Mouse (Mus musculus) limb, embryonic 12.5 days (tissue): ENCODE measurements at regions not wholly inside any gene's neighbourhood (a gene's known extent, or its start where the extent isn't known, plus 50 kb on each side); places are given as distances from the start of the nearest gene placed in this dataset.
"Not testable (repeated sequence)": the region's sequence is repeated elsewhere in the genome, so short reads cannot be mapped to it uniquely, and the experiment has no call there.

Experiments used
- ATAC-seq: fragments of 200-750 bp; cut with Nextera tagmentation; 2 replicates; pipeline ENCODE4 v1.8.0; 2017; ENCODE audit warnings: low read depth, moderate TSS enrichment; ENCODE audit not compliant: insufficient number of reproducible peaks, insufficient read depth, low FRiP score, low TSS enrichment
- H3K27ac ChIP-seq: fragments of 300-500 bp; sonication (generic); 2 replicates; pipeline ENCODE4 v1.5.1; 2016; ENCODE audit warnings: mild to moderate bottlenecking, moderate library complexity
- H3K27me3 ChIP-seq: fragments of 300-500 bp; sonication (generic); 2 replicates; pipeline ENCODE4 v1.6.1; 2016; ENCODE audit warnings: mild to moderate bottlenecking, moderate library complexity
- H3K36me3 ChIP-seq: fragments of 300-500 bp; sonication (generic); 2 replicates; pipeline ENCODE4 v1.6.1; 2016; ENCODE audit warnings: mild to moderate bottlenecking, moderate library complexity
- H3K4me1 ChIP-seq: fragments of 300-500 bp; sonication (generic); replicated peaks from 2 replicates; pipeline ENCODE4 v1.6.1; 2016
- H3K4me2 ChIP-seq: fragments of 300-500 bp; sonication (generic); 2 replicates; pipeline ENCODE4 v1.6.1; 2016; ENCODE audit warnings: mild to moderate bottlenecking, moderate library complexity
- H3K4me3 ChIP-seq: fragments of 300-500 bp; sonication (generic); replicated peaks from 2 replicates; pipeline ENCODE4 v1.5.1; 2016; ENCODE audit warnings: mild to moderate bottlenecking
- H3K9ac ChIP-seq: fragments of 300-500 bp; sonication (generic); replicated peaks from 2 replicates; pipeline ENCODE4 v1.6.1; 2016; ENCODE audit warnings: mild to moderate bottlenecking, moderate library complexity
- H3K9me3 ChIP-seq: fragments of 300-500 bp; sonication (generic); 2 replicates; pipeline ENCODE4 v1.6.1; 2016; ENCODE audit warnings: mild to moderate bottlenecking, moderate library complexity
- WGBS: fragments of 180-500 bp; shearing (Covaris S2); methylation state at CpG from one replicate; pipeline ENCODE4 v1.1.7; 2016; 5-methylcytosine and 5-hydroxymethylcytosine counted together

GRCm38 (mm10) chr12:77526581-77526980 is 288.7 kb downstream of the Fut8 start:
- H3K36me3 ChIP-seq, H3K4me1 ChIP-seq, H3K9ac ChIP-seq, H3K27ac ChIP-seq, ATAC-seq, H3K9me3 ChIP-seq, H3K27me3 ChIP-seq, H3K4me2 ChIP-seq, H3K4me3 ChIP-seq: not testable (repeated sequence)
- 95% methylated on average over 14 of the region's 14 CpGs for WGBS

DNA sequence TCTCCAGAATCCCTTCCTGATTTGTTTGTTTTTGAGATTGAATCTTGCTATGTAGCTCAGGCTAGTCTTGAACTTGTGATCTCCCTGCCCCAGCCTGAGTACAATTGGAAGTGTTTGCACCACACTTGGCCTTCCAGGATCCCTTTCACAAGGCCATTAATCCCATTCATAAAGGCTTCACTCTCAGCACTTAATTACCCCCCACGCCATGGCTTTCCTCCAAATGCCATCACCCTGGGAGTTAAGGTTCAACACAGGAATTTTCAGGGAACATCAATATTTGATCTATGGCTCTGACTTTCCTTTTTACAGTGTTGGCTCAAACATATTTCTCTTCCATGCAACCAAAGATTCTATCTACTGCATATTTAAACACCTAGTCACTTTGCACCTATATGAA is 289.6 kb downstream of the Fut8 start:
- H3K4me2 ChIP-seq, result no peak overlapping the region
- 49% methylated on average over 1 of the region's 1 CpGs for WGBS
- H3K9ac ChIP-seq, result no peak overlapping the region
- H3K36me3 ChIP-seq, result no peaks in the 10 kb centered on the region
- no peaks in the 10 kb centered on the region for H3K4me1 ChIP-seq
- H3K27ac ChIP-seq, result no peak overlapping the region
- ATAC-seq, result no peak
- no peak overlapping the region for H3K4me3 ChIP-seq
- H3K27me3 ChIP-seq, result no peaks in the 10 kb centered on the region
- H3K9me3 ChIP-seq, result no peaks in the 10 kb centered on the region

DNA sequence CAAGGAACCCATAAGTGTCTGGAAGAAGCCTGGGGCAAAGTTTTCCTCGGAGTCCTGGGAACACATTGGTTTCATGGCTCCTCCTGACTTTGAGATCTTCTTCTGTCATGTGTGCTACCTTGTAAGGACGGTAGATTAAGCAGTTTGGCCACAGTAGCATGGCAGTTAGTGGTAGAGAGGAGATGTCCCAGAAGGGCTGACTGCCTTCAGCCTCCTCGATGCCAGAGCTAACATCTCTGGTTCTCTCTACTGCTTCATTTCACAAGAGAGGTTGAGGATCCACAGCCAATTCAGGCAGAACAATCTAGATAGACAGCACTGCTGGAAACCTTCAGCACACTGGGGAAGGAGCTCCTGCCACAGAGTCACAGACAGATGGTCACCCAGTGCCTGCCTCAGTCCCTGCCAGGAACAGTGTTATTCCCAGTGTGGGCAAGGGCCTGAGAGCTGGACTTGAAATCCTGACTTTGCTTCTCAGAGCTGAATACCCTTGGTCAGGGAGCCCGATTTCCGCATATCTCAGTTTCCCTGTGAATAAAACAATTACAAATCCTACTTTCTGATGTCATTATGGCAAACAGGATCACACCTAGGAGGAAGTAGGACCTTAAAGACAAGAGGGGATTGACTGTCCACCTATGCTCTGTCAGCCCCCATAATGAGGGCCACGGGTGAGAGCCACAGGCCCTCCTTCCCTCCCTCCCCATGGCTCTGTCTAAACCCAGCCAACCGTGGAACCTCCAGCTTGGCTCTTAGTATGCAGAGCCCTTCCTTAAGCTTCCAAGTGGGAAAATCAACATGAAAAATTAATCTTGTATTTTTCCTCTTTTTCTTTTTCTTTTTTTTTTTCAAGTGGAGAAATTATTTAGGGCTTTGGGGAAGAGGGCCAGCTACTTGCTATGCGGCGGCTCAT is 290.3 kb downstream of the Fut8 start:
- Histone ChIP-seq H3K4me1 (no peaks in the 10 kb centered on the region), H3K9me3 (no peaks in the 10 kb centered on the region), H3K4me3 (no peak overlapping the region), H3K9ac (no peak overlapping the region), H3K36me3 (no peaks in the 10 kb centered on the region), H3K27me3 (no peaks in the 10 kb centered on the region), H3K27ac (no peak overlapping the region), H3K4me2 (no peak overlapping the region)
- WGBS, result 88% methylated on average over 9 of the region's 9 CpGs
- no peak for ATAC-seq

DNA sequence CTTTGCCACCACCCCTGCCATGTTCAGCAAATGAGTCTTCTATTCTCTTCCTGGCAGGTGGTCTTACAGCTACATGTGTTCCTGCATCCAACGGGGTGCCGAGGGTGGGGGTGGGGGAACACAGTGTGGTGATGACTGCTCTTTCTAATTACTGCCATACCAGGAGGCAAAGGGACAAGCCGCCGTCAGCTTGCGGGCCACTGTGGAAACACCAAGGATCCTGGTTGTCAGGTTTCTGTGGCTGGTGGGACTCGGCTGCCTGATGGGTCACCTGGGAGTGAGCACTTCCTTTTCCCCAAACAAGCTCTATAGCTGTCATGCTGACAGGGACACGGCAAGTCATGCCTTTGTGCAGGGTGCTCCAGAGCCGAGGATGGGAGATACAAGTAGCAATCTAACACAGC is 290.9 kb downstream of the Fut8 start:
- Histone ChIP-seq H3K4me2 (no peak overlapping the region), H3K4me1 (no peaks in the 10 kb centered on the region), H3K27ac (no peak overlapping the region), H3K27me3 (no peaks in the 10 kb centered on the region), H3K36me3 (no peaks in the 10 kb centered on the region), H3K9ac (no peak overlapping the region), H3K9me3 (no peaks in the 10 kb centered on the region), H3K4me3 (no peak overlapping the region)
- 63% methylated on average over 8 of the region's 8 CpGs for WGBS
- no peak for ATAC-seq

DNA sequence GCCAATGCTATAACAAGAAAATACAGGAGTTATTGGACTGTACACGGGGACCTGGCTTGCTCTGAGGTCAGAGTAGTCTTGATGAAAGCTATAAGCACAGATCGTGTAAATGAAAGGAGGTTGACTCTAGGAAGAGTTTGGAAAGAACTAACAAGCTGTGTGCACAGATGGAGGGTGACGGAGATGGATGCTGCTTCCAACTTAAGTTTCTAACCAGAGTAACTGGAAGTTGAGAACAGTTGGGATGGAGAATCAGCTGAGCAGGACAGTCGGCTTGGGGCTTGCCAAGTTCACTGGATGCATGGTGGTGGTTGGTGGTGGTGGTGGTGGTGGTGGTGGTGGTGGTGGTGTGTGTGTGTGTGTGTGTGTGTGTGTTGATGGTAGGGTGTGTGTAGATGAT is 291.5 kb downstream of the Fut8 start:
- H3K4me3 ChIP-seq, result no peak overlapping the region
- no peaks in the 10 kb centered on the region for H3K27me3 ChIP-seq
- H3K4me2 ChIP-seq, result no peak overlapping the region
- no peak overlapping the region for H3K9ac ChIP-seq
- H3K9me3 ChIP-seq, result no peaks in the 10 kb centered on the region
- no peak for ATAC-seq
- H3K36me3 ChIP-seq, result no peaks in the 10 kb centered on the region
- H3K27ac ChIP-seq, result no peak overlapping the region
- H3K4me1 ChIP-seq, result no peaks in the 10 kb centered on the region
- WGBS, result 86% methylated on average over 4 of the region's 4 CpGs

DNA sequence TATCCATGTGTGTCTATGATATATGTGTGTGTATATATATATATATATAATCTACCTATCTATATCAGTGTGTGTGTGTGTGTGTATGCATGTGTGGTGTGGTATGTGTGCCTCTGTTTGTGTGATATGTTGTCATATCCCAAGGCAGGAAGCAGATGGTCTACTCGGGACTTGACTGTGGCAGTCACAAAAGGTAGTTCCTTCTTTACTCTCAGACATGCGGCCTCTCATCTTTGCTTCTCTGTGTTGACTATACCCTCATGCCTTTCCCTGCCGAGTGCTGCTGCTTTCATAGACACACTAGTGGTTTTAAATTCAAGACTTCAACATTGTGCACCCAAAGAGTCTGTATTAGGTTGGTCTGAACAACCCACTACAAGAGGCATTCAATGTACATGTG is 292.0 kb downstream of the Fut8 start:
- Histone ChIP-seq H3K4me2 (no peak overlapping the region), H3K9me3 (no peaks in the 10 kb centered on the region), H3K27ac (no peak overlapping the region), H3K4me1 (no peaks in the 10 kb centered on the region), H3K27me3 (no peaks in the 10 kb centered on the region), H3K4me3 (no peak overlapping the region), H3K36me3 (no peaks in the 10 kb centered on the region), H3K9ac (no peak overlapping the region)
- no peak for ATAC-seq
- WGBS, result 90% methylated on average over 3 of the region's 3 CpGs

- Histone ChIP-seq H3K27ac (no peak overlapping the region), H3K36me3 (no peaks in the 10 kb centered on the region), H3K9ac (no peak overlapping the region), H3K9me3 (no peaks in the 10 kb centered on the region), H3K4me2 (no peak overlapping the region), H3K4me3 (no peak overlapping the region), H3K4me1 (no peaks in the 10 kb centered on the region), H3K27me3 (no peaks in the 10 kb centered on the region)
- ATAC-seq, result no peak
- 83% methylated on average over 5 of the region's 5 CpGs for WGBS
These were observed 293.4 kb downstream of the Fut8 start for GRCm38 (mm10) chr12:77531294-77531693.

- Histone ChIP-seq H3K36me3 (no peaks in the 10 kb centered on the region), H3K27me3 (no peaks in the 10 kb centered on the region), H3K4me1 (no peaks in the 10 kb centered on the region), H3K27ac (no peak overlapping the region), H3K4me2 (no peak overlapping the region), H3K9me3 (no peaks in the 10 kb centered on the region), H3K9ac (no peak overlapping the region), H3K4me3 (no peak overlapping the region)
- WGBS, result 78% methylated on average over 8 of the region's 8 CpGs
- no peak for ATAC-seq
These were observed 294.6 kb downstream of the Fut8 start for GRCm38 (mm10) chr12:77532547-77532946.

- WGBS, result 70% methylated on average over 2 of the region's 2 CpGs
- ATAC-seq, result no peak
- Histone ChIP-seq H3K4me1 (no peaks in the 10 kb centered on the region), H3K4me3 (no peak overlapping the region), H3K9me3 (no peaks in the 10 kb centered on the region), H3K36me3 (no peaks in the 10 kb centered on the region), H3K4me2 (no peak overlapping the region), H3K27ac (no peak overlapping the region), H3K9ac (no peak overlapping the region), H3K27me3 (no peaks in the 10 kb centered on the region)
These were observed 295.7 kb downstream of the Fut8 start for GRCm38 (mm10) chr12:77533606-77534005.

DNA sequence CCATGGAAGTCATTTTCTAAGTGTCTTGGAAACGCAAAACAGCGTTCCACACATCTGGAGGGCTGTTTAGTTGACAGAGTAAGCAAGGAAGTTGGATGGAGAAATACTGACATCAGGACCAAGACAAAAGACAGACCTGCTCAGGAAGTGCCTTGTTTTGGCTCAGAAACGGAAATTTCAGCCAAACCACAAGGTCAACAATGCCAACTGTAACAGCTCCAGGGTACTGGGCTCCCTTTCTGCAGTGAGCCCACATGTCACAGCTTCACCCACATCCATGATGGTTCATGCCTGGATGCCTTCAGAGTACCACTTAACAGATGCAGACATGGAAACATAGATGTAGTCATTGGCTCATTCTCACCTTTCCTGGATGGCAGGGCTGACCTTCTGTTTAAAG is 296.2 kb downstream of the Fut8 start:
- H3K36me3 ChIP-seq, result no peaks in the 10 kb centered on the region
- ATAC-seq, result no peak
- 70% methylated on average over 3 of the region's 3 CpGs for WGBS

GRCm38 (mm10) chr12:77535147-77535546 is 297.2 kb downstream of the Fut8 start:
- Histone ChIP-seq H3K27ac (no peak overlapping the region), H3K4me2 (no peak overlapping the region), H3K27me3 (no peaks in the 10 kb centered on the region), H3K4me1 (peaks cover 4% of the 10 kb centered on the region; the same call in 1 of the 2 replicates), H3K9me3 (no peaks in the 10 kb centered on the region), H3K9ac (no peak overlapping the region), H3K4me3 (no peak overlapping the region), H3K36me3 (no peaks in the 10 kb centered on the region)
- no peak for ATAC-seq
- 62% methylated on average over 3 of the region's 3 CpGs for WGBS

More for the DNA sequence above, 296.2 kb downstream of the Fut8 start:
- no peak overlapping the region for H3K9ac ChIP-seq
- no peaks in the 10 kb centered on the region for H3K27me3 ChIP-seq
- no peaks in the 10 kb centered on the region for H3K9me3 ChIP-seq
- no peaks in the 10 kb centered on the region for H3K4me1 ChIP-seq
- H3K4me2 ChIP-seq, result no peak overlapping the region
- no peak overlapping the region for H3K27ac ChIP-seq
- no peak overlapping the region for H3K4me3 ChIP-seq
